Mouse (Mus musculus) granulocyte monocyte progenitor cell, adult 5-6 weeks (primary cell): ENCODE results near the gene Sdhc. TPM values are rescaled to one million over a fixed set of nuclear protein-coding genes. Genes with fewer than 3 reads are reported as not detected.
"Not testable (repeated sequence)": the region's sequence is repeated elsewhere in the genome, so short reads cannot be mapped to it uniquely, and the experiment has no call there.

Experiments
- ATAC-seq: replicated peaks from 2 replicates; pipeline ENCODE4 v1.8.0; 2016; ENCODE audit warnings: mild to moderate bottlenecking, moderate TSS enrichment, inconsistent platforms; ENCODE audit not compliant: poor library complexity, severe bottlenecking
- total RNA-seq, 2 experiments: library from RNA; stranded (forward) in 1 of 2; stranded (reverse) in 1 of 2; fragments of 200-712, 200-1000 nt in 1 of 2; fragments of >200 nt in 1 of 2; fragmentation: Nextera tagmentation in 1 of 2; gene quantifications; 2 replicates each; pipeline ENCODE4 v1.2.3; 2014 to 2017

The Sdhc gene
- total RNA-seq, 2 experiments from 2014 or later = 112 to 119 TPM

DNA sequence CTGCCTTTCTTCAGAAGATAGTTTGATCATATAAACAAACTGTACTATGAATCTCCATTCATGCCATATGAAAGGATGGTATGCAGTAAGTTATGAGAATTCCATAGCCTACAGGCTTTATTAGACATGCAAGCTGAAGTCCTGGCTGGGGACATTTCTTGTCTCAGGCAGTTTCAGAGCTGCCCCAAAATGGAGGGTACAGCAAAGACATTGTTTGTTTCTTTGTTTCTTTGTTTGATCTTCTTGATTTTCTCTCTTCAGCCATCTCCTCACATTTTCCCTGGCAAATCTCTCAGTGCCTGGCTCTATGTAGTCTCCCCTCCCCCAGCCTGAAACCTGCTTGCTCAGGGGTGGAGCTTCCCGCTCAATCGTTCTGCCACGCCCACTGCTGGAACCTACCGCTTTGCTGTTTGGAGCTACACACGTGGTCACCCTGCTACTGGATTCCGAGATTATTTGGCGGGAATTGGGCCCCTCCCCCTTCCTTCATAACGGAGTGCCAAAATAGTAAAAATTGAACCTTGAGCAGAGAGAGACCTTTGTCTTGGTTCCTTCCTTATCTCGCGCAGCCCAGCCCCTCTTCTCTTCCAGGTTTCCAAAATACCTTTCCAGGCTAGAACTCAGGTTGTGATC, 62.0 kb downstream of the Sdhc start:
- ATAC-seq = not testable (repeated sequence)

DNA sequence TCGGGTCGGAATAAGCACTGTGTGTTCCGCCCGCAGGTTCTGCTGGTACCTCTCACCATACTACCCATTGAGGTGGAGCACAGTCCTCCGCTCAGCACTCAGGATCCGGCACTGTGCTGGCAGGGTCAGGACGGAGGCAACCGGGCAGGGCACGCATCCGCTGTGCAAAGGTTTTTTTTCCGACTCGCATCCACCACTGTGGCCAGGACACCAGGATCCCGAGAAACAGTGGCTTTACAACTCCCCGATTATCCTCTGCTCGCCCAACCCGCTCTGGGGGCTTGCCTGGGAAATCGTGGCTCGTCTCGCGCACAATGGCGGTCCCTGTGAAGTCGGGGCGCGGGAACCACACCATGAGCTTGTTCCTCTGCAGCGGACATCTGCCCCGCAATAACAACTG, 64.7 kb downstream of the Sdhc start:
- no peak for ATAC-seq

DNA sequence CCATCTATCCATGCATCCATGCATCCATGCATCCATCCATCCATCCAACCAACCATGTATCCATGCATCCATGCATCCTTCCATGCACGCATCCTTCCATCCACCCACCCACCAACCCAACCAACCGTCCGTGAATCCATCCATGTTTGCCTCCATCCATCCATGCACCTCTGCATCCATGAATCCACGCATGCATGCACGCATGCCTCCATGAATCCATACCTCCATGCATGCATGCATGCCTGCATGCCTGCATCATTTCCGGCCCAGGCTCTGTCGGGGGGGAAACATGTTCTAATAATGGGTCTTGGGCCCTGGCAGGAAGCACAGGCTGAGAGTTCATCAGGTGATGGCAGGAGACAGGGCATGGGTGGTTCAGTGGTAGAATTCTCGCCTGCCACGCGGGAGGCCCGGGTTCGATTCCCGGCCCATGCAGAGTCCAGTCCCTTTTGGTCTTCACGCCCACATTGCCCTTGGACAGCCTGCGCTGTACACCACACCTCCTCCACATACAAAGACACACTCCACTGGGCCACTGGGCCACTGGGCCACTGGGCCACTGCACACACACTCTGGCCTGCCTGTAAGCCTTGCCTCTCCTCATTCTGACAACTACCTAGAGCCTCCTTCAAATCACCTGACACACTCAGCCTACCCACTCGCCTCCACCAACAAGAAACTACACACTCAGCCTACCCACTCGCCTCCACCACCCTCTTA, 68.7 kb downstream of the Sdhc start:
- peak; percentile 5 for ATAC-seq

DNA sequence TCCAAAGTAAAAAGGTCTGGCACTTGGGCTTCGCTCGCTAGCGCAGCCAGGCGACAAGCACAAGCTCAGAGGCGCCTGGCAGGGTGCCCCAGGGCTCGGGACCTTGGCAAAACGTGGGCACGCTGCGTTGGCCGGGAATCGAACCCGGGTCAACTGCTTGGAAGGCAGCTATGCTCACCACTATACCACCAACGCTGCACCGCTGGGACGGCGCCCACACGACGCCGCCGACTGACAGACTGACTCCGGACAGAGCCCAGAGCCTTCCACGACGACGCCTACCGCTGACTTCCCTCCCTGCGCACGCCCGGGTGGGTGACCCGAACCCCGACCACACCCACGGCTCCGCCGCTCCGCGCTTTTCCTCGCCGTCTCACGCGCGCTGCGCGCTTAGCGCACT, 70.6 kb downstream of the Sdhc start:
- peak; percentile 29 for ATAC-seq

DNA sequence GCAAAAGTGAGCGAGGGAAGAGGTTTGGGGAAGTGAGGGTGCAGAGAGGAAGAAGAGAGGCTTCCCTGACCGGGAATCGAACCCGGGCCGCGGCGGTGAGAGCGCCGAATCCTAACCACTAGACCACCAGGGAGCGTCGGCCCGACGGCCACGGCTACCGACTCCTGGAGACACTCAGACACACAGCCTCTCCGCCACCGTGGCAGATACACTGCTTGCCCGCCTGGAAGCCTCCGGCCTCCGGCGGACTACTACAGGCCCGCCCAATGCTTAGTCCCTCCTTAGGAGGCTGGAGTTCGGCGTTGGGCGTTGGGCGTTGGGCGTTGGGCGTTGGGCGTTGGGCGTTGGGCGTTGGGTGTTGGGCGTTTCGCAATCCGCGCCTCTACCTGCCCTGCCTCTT, 71.1 kb downstream of the Sdhc start:
- peak; percentile 31 for ATAC-seq

DNA sequence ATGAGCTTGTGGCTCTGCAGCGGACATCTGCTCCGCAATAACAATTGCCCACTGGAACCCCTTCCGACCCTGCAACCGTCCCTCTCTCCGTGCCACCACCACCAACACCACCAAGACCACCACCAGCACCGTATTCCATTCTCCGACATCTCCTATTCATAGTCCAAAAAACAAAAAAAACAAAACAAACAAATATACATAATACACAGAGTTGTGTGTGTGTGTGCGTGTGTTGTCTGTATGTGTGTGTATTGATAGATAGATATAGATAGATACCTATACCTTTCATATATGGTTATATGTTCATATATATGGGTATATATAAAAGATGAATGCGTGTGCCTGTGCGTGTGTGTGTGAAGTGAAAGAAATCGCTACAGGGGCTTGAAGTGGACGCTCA, 72.0 kb downstream of the Sdhc start:
- ATAC-seq = not testable (repeated sequence)

DNA sequence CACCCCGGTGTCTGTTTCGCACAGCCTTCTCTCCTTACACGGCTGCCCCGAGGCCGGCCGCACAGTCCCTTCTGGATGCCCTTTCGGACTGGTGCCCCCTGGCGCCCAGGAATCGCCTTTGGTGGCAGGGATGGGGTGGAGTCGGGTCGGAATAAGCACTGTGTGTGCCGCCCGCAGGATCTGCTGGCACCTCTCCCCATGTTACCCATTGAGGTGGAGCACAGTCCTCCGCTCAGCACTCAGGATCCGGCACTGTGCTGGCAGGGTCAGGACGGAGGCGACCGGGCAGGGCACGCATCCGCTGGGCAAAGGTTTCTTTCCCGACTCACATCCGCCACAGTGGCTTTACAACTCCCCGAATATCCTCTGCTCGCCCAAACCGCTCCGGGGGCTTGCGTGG, 72.4 kb downstream of the Sdhc start:
- ATAC-seq = peak; percentile 18

DNA sequence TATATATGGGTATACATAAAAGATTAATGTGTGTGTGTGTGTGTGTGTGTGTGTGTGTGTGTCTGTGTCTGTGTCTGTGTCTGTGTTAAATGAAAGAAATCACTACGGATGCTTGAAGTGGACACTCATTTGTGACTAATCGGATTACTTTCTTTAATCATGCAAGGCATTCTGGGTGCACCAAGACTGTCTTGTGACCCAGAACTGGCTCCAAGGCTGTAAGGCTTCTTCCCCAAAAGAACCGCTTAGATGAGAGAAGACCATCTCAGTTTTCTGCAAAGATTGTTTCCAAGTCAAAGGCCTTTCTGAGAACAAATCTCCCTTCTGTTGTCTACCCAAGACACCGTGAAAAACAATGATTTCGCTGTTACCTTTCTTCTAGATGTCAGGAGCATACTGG, 73.2 kb downstream of the Sdhc start:
- ATAC-seq = not testable (repeated sequence)

Other genes with a start within 250 kb of the Sdhc start
- not detected in 2 replicates for gene Fcrlb, start 237.7 kb downstream of the Sdhc start, total RNA-seq (2014; fragmentation: Nextera tagmentation)
- not detected in 2 replicates for gene Fcrlb, start 237.7 kb downstream of the Sdhc start, total RNA-seq (2017)
- gene Fcrla, start 223.0 kb downstream of the Sdhc start, total RNA-seq (2014; fragmentation: Nextera tagmentation) = not detected in 2 replicates
- not detected in 2 replicates for gene Fcrla, start 223.0 kb downstream of the Sdhc start, total RNA-seq (2017)
- gene Fcgr2b, start 174.1 kb downstream of the Sdhc start, total RNA-seq (2014; fragmentation: Nextera tagmentation) = 106 and 115 TPM in 2 replicates
- gene Fcgr2b, start 174.1 kb downstream of the Sdhc start, total RNA-seq (2017) = 106 and 143 TPM in 2 replicates
- 0.58 and 2.9 TPM in 2 replicates for gene Fcgr4, start 131.7 kb downstream of the Sdhc start, total RNA-seq (2014; fragmentation: Nextera tagmentation)
- gene Fcgr4, start 131.7 kb downstream of the Sdhc start, total RNA-seq (2017) = 3.1 and 3.5 TPM in 2 replicates
- 274 and 310 TPM in 2 replicates for gene Fcgr3, start 85.7 kb downstream of the Sdhc start, total RNA-seq (2014; fragmentation: Nextera tagmentation)
- 498 and 520 TPM in 2 replicates for gene Fcgr3, start 85.7 kb downstream of the Sdhc start, total RNA-seq (2017)
- 1.7 and 3.8 TPM in 2 replicates for gene Cfap126, start 36.7 kb downstream of the Sdhc start, total RNA-seq (2014; fragmentation: Nextera tagmentation)
- 0.47 and 1.5 TPM in 2 replicates for gene Cfap126, start 36.7 kb downstream of the Sdhc start, total RNA-seq (2017)
- 2.0 TPM in 1 of 2 replicates, not detected in the other for gene Mpz, start 108 bp upstream of the Sdhc start, total RNA-seq (2014; fragmentation: Nextera tagmentation)
- not detected in 2 replicates for gene Mpz, start 108 bp upstream of the Sdhc start, total RNA-seq (2017)
- gene Pcp4l1, start 45.7 kb upstream of the Sdhc start, total RNA-seq (2014; fragmentation: Nextera tagmentation) = 11.7 and 11.8 TPM in 2 replicates
- 13.7 TPM in 2 replicates for gene Pcp4l1, start 45.7 kb upstream of the Sdhc start, total RNA-seq (2017)
- not detected in 2 replicates for gene Nr1i3, start 63.4 kb upstream of the Sdhc start, total RNA-seq (2014; fragmentation: Nextera tagmentation)
- 0.10 and 0.17 TPM in 2 replicates for gene Nr1i3, start 63.4 kb upstream of the Sdhc start, total RNA-seq (2017)
- 30.1 and 30.3 TPM in 2 replicates for gene Tomm40l, start 71.9 kb upstream of the Sdhc start, total RNA-seq (2014; fragmentation: Nextera tagmentation)
- 20.7 and 21.2 TPM in 2 replicates for gene Tomm40l, start 71.9 kb upstream of the Sdhc start, total RNA-seq (2017)
- 4.5 and 6.9 TPM in 2 replicates for gene Apoa2, start 74.5 kb upstream of the Sdhc start, total RNA-seq (2014; fragmentation: Nextera tagmentation)
- gene Apoa2, start 74.5 kb upstream of the Sdhc start, total RNA-seq (2017) = 3.7 and 8.0 TPM in 2 replicates
- gene Fcer1g, start 83.8 kb upstream of the Sdhc start, total RNA-seq (2014; fragmentation: Nextera tagmentation) = 327 and 359 TPM in 2 replicates
- 143 and 171 TPM in 2 replicates for gene Fcer1g, start 83.8 kb upstream of the Sdhc start, total RNA-seq (2017)
- gene Adamts4, start 99.8 kb upstream of the Sdhc start, total RNA-seq (2014; fragmentation: Nextera tagmentation) = not detected in 2 replicates
- not detected in 2 replicates for gene Adamts4, start 99.8 kb upstream of the Sdhc start, total RNA-seq (2017)
- gene Ndufs2, start 100.8 kb upstream of the Sdhc start, total RNA-seq (2014; fragmentation: Nextera tagmentation) = 270 and 271 TPM in 2 replicates
- gene Ndufs2, start 100.8 kb upstream of the Sdhc start, total RNA-seq (2017) = 358 and 391 TPM in 2 replicates
- 24.7 and 25.6 TPM in 2 replicates for gene B4galt3, start 119.7 kb upstream of the Sdhc start, total RNA-seq (2014; fragmentation: Nextera tagmentation)
- 14.7 and 19.0 TPM in 2 replicates for gene B4galt3, start 119.7 kb upstream of the Sdhc start, total RNA-seq (2017)
- 22.5 and 37.6 TPM in 2 replicates for gene Ppox, start 130.6 kb upstream of the Sdhc start, total RNA-seq (2014; fragmentation: Nextera tagmentation)
- 16.8 and 25.3 TPM in 2 replicates for gene Ppox, start 130.6 kb upstream of the Sdhc start, total RNA-seq (2017)
- 34.7 and 37.6 TPM in 2 replicates for gene Usp21, start 137.4 kb upstream of the Sdhc start, total RNA-seq (2014; fragmentation: Nextera tagmentation)
- gene Usp21, start 137.4 kb upstream of the Sdhc start, total RNA-seq (2017) = 20.0 and 22.8 TPM in 2 replicates
- gene Ufc1, start 144.4 kb upstream of the Sdhc start, total RNA-seq (2014; fragmentation: Nextera tagmentation) = 142 and 143 TPM in 2 replicates
- gene Ufc1, start 144.4 kb upstream of the Sdhc start, total RNA-seq (2017) = 108 and 113 TPM in 2 replicates
- gene Dedd, start 178.5 kb upstream of the Sdhc start, total RNA-seq (2014; fragmentation: Nextera tagmentation) = 16.4 and 17.1 TPM in 2 replicates
- gene Dedd, start 178.5 kb upstream of the Sdhc start, total RNA-seq (2017) = 12.9 and 16.8 TPM in 2 replicates
- gene Nit1, start 195.0 kb upstream of the Sdhc start, total RNA-seq (2014; fragmentation: Nextera tagmentation) = 28.1 and 30.3 TPM in 2 replicates
- 24.6 and 33.8 TPM in 2 replicates for gene Nit1, start 195.0 kb upstream of the Sdhc start, total RNA-seq (2017)
- gene Pfdn2, start 195.1 kb upstream of the Sdhc start, total RNA-seq (2014; fragmentation: Nextera tagmentation) = 35.6 and 62.6 TPM in 2 replicates
- 15.2 and 28.0 TPM in 2 replicates for gene Pfdn2, start 195.1 kb upstream of the Sdhc start, total RNA-seq (2017)
- not detected in 2 replicates for gene Klhdc9, start 210.2 kb upstream of the Sdhc start, total RNA-seq (2014; fragmentation: Nextera tagmentation)
- 0.52 and 0.77 TPM in 2 replicates for gene Klhdc9, start 210.2 kb upstream of the Sdhc start, total RNA-seq (2017)
- gene Nectin4, start 219.5 kb upstream of the Sdhc start, total RNA-seq (2014; fragmentation: Nextera tagmentation) = 1.5 and 2.4 TPM in 2 replicates
- 0.99 and 1.6 TPM in 2 replicates for gene Nectin4, start 219.5 kb upstream of the Sdhc start, total RNA-seq (2017)
- 47.2 and 53.5 TPM in 2 replicates for gene Arhgap30, start 238.4 kb upstream of the Sdhc start, total RNA-seq (2014; fragmentation: Nextera tagmentation)
- gene Arhgap30, start 238.4 kb upstream of the Sdhc start, total RNA-seq (2017) = 63.0 and 67.1 TPM in 2 replicates